Mouse (Mus musculus) intestine, postnatal 0 days (tissue): ENCODE measurements at regions not wholly inside any gene's neighbourhood (a gene's known extent, or its start where the extent isn't known, plus 50 kb on each side); places are given as distances from the start of the nearest gene placed in this dataset.

Source experiments
- ATAC-seq: fragments of 200-750 bp; cut with Nextera tagmentation; 2 replicates; pipeline ENCODE4 v1.8.0; 2017; ENCODE audit warnings: mild to moderate bottlenecking, moderate TSS enrichment, moderate library complexity
- H3K27ac ChIP-seq: fragments of 300-500 bp; sonication (generic); 2 replicates; pipeline ENCODE4 v1.5.1; 2014; ENCODE audit warnings: mild to moderate bottlenecking, low read depth, low read length, moderate library complexity
- H3K27me3 ChIP-seq: fragments of 300-500 bp; sonication (generic); replicated peaks from 2 replicates; pipeline ENCODE4 v1.6.1; 2014; ENCODE audit warnings: low read length, mixed read lengths; ENCODE audit not compliant: control insufficient read depth, insufficient read depth
- H3K36me3 ChIP-seq: fragments of 300-500 bp; sonication (generic); 2 replicates; pipeline ENCODE4 v1.6.1; 2014; ENCODE audit warnings: mild to moderate bottlenecking, moderate library complexity; ENCODE audit not compliant: control insufficient read depth, insufficient read depth
- H3K4me1 ChIP-seq: fragments of 300-500 bp; sonication (generic); replicated peaks from 2 replicates; pipeline ENCODE4 v1.6.1; 2014; ENCODE audit warnings: antibody characterized with exemption, low read length, mixed read lengths; ENCODE audit not compliant: control insufficient read depth, insufficient read depth
- H3K4me2 ChIP-seq: fragments of 300-500 bp; sonication (generic); replicated peaks from 2 replicates; pipeline ENCODE4 v1.6.1; 2014; ENCODE audit warnings: low read depth, mild to moderate bottlenecking, moderate library complexity
- H3K4me3 ChIP-seq: fragments of 300-500 bp; sonication (generic); 2 replicates; pipeline ENCODE4 v1.5.1; 2014; ENCODE audit warnings: low read depth, low read length
- H3K9ac ChIP-seq: fragments of 300-500 bp; sonication (generic); 2 replicates; pipeline ENCODE4 v1.6.1; 2014; ENCODE audit warnings: mild to moderate bottlenecking, low read depth, low read length
- H3K9me3 ChIP-seq: fragments of 300-500 bp; sonication (generic); 2 replicates; pipeline ENCODE4 v1.6.1; 2016; ENCODE audit warnings: mixed run types; ENCODE audit not compliant: control insufficient read depth
- CTCF ChIP-seq: sonication (generic); IDR thresholded peaks from 2 replicates; pipeline ENCODE4 v1.5.1; 2016; ENCODE audit warnings: low read depth, mild to moderate bottlenecking, control low read depth, antibody characterized with exemption, moderate library complexity
- WGBS: fragments of 180-500 bp; shearing (Covaris S2); extraction: QIAGEN DNeasy Blood & Tissue Kit; methylation state at CpG from one replicate; pipeline ENCODE4 v1.1.7; 2014; 5-methylcytosine and 5-hydroxymethylcytosine counted together

DNA sequence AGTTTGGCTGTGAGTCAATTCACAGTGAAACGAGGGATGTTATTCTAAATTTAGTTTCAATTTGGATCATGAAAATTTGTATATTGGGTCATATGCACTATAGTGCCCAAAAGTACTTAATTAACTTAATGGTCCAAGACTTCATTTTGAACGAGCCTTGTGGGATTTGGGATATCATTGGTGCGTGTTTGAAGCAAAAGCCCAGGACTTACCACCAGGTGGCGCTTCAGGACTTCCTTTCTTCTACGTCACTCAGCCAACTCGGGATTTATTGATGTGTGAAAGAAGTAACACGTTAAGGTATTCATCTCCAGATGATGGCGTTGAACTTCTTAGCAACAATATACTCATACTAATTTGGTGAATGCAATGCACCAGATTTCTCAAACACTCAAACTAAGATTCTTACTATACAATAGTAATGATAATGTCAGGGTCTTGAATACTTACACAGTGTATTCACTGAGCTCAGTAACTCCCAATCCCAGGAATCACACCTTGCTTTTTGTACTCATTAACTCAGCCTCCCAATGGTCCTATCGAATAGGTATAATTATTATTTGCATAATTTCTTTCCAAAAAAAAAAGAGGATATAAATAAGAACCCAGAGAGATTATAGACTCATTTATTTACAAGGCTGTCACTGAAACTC lies 464.0 kb upstream of the Cntn6 start:
- H3K9ac ChIP-seq = no peak overlapping the region
- 9% methylated on average over 9 of the region's 9 CpGs for WGBS
- no peaks in the 10 kb centered on the region for H3K27me3 ChIP-seq
- TF ChIP-seq CTCF = peak; percentile 83
- H3K27ac ChIP-seq = no peak overlapping the region
- no peaks in the 10 kb centered on the region for H3K36me3 ChIP-seq
- H3K4me1 ChIP-seq = no peaks in the 10 kb centered on the region
- no peak overlapping the region for H3K4me2 ChIP-seq
- no peaks in the 10 kb centered on the region for H3K9me3 ChIP-seq
- H3K4me3 ChIP-seq = no peak overlapping the region
- no peak for ATAC-seq

- no peaks in the 10 kb centered on the region for H3K4me1 ChIP-seq
These were observed 453.7 kb upstream of the Cntn6 start for GRCm38 (mm10) chr6:104038853-104039252.

DNA sequence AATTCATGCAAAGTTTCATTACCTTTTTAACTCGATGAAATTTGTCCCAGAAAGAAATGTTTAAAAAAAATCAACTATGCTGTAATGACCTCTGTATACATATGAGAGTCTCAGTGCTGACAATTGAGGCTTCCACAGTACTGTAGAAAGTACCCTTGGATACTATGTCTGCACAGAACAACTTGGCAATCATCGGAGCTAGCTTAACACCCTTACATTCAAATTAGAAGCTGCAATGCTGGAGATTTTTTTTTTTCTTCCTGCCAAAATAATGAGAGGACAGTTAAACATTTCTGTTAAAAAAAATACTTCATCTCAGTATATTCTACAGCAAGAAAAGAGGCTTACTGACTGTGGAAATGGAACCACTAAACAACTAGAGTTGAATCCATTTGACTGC lies 452.1 kb upstream of the Cntn6 start:
- Histone ChIP-seq H3K27ac (no peak overlapping the region), H3K4me3 (no peak overlapping the region), H3K27me3 (no peaks in the 10 kb centered on the region), H3K9ac (no peak overlapping the region), H3K9me3 (no peaks in the 10 kb centered on the region), H3K36me3 (no peaks in the 10 kb centered on the region), H3K4me2 (no peak overlapping the region), H3K4me1 (no peaks in the 10 kb centered on the region)
- WGBS = 84% methylated on average over 2 of the region's 2 CpGs
- no peak for ATAC-seq
- no peak for TF ChIP-seq CTCF

More at GRCm38 (mm10) chr6:104038853-104039252, 453.7 kb upstream of the Cntn6 start:
- Histone ChIP-seq H3K27me3 (no peaks in the 10 kb centered on the region), H3K9me3 (no peaks in the 10 kb centered on the region), H3K36me3 (no peaks in the 10 kb centered on the region), H3K9ac (no peak overlapping the region), H3K4me3 (no peak overlapping the region), H3K4me2 (no peak overlapping the region), H3K27ac (no peak overlapping the region)
- no peak for ATAC-seq
- TF ChIP-seq CTCF = no peak

DNA sequence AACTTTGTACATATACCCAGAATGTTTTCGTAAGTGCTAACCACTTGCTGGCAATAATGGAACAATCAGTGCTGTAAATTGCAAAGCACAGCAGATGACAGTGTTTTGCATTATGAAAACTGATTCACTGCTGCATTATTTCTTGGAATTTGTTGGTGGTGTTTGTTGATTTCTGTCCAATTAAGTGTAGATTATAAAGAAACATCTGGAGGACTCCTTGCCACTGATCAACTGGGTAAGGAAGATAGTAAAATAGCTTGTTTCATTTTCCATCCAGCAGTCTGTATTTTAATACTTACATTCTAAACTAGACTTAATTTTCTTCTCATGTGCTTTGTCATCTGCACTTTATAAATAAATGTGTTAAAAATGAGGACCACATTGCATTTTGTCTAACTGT lies 436.6 kb upstream of the Cntn6 start:
- no peaks in the 10 kb centered on the region for H3K4me1 ChIP-seq
- H3K9ac ChIP-seq = no peak overlapping the region
- H3K27ac ChIP-seq = no peak overlapping the region
- no peaks in the 10 kb centered on the region for H3K27me3 ChIP-seq
- H3K4me3 ChIP-seq = no peak overlapping the region
- no peak for TF ChIP-seq CTCF
- H3K36me3 ChIP-seq = no peaks in the 10 kb centered on the region
- H3K9me3 ChIP-seq = no peaks in the 10 kb centered on the region
- H3K4me2 ChIP-seq = no peak overlapping the region
- WGBS = 79% methylated on average over 1 of the region's 1 CpGs
- no peak for ATAC-seq

GRCm38 (mm10) chr6:104061692-104062263 lies 430.8 kb upstream of the Cntn6 start:
- H3K4me1 ChIP-seq = no peaks in the 10 kb centered on the region
- no peak overlapping the region for H3K4me3 ChIP-seq
- no peak overlapping the region for H3K27ac ChIP-seq
- H3K27me3 ChIP-seq = no peaks in the 10 kb centered on the region
- H3K9me3 ChIP-seq = no peaks in the 10 kb centered on the region
- no peaks in the 10 kb centered on the region for H3K36me3 ChIP-seq
- no peak overlapping the region for H3K9ac ChIP-seq
- H3K4me2 ChIP-seq = no peak overlapping the region
- TF ChIP-seq CTCF = no peak
- ATAC-seq = no peak

DNA sequence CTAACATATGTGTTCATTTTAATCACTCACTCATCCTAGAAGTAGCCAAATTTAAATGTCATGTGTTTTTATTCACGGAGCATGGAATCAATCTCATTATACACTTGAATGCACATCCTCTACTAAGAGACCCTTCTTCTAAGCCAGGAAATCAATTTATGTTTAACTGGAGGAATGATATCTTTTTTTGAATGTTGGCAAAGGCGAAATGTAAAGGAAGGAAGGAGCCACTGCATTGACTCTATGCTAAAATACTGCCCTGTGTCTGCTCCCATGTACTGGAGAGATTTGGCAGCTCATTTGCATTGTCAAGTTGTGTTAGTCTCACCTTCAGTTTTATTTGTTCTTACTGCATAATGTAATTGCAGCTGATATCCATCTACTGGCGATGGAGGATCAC lies 412.0 kb upstream of the Cntn6 start:
- Histone ChIP-seq H3K27me3 (no peaks in the 10 kb centered on the region), H3K27ac (no peak overlapping the region), H3K9me3 (no peaks in the 10 kb centered on the region), H3K36me3 (no peaks in the 10 kb centered on the region), H3K4me1 (no peaks in the 10 kb centered on the region), H3K9ac (no peak overlapping the region), H3K4me3 (no peak overlapping the region), H3K4me2 (no peak overlapping the region)
- no peak for ATAC-seq
- TF ChIP-seq CTCF = no peak
- 76% methylated on average over 3 of the region's 3 CpGs for WGBS
